Mouse (Mus musculus) heart, embryonic 16.5 days (tissue): Measurements from ENCODE around the gene Lypla2. TPM values are rescaled to one million over a fixed set of nuclear protein-coding genes. Genes with fewer than 3 reads are reported as not detected.

ENCODE experiments used
- ATAC-seq: fragments of 200-750 bp; cut with Nextera tagmentation; replicated peaks from 2 replicates; pipeline ENCODE4 v1.8.0; 2017; ENCODE audit warnings: moderate number of reproducible peaks; ENCODE audit not compliant: insufficient read depth, low FRiP score; ENCODE audit errors: extremely low read depth
- H3K27ac ChIP-seq: fragments of 300-500 bp; sonication (generic); 2 replicates; pipeline ENCODE4 v1.5.1; 2014; ENCODE audit warnings: mild to moderate bottlenecking, low read length, control low read depth, moderate library complexity
- H3K27me3 ChIP-seq: fragments of 300-500 bp; sonication (generic); 2 replicates; pipeline ENCODE4 v1.6.1; 2014; ENCODE audit warnings: low read length, mixed read lengths; ENCODE audit not compliant: control insufficient read depth, insufficient read depth
- H3K36me3 ChIP-seq: fragments of 300-500 bp; sonication (generic); 2 replicates; pipeline ENCODE4 v1.6.1; 2014; ENCODE audit not compliant: control insufficient read depth, insufficient read depth
- H3K4me1 ChIP-seq: fragments of 300-500 bp; sonication (generic); 2 replicates; pipeline ENCODE4 v1.6.1; 2014; ENCODE audit warnings: low read length, mixed read lengths; ENCODE audit not compliant: control insufficient read depth, insufficient read depth
- H3K4me2 ChIP-seq: fragments of 300-500 bp; sonication (generic); 2 replicates; pipeline ENCODE4 v1.6.1; 2014; ENCODE audit warnings: low read depth, mild to moderate bottlenecking, control low read depth, low read length
- H3K4me3 ChIP-seq: fragments of 300-500 bp; sonication (generic); 2 replicates; pipeline ENCODE4 v1.5.1; 2014; ENCODE audit warnings: mild to moderate bottlenecking, control low read depth, low read length
- H3K9ac ChIP-seq: fragments of 300-500 bp; sonication (generic); 2 replicates; pipeline ENCODE4 v1.6.1; 2014; ENCODE audit warnings: low read length, control low read depth
- H3K9me3 ChIP-seq: fragments of 300-500 bp; sonication (generic); replicated peaks from 2 replicates; pipeline ENCODE4 v1.6.1; 2016; ENCODE audit warnings: low read length; ENCODE audit not compliant: control insufficient read depth
- WGBS: fragments of 180-500 bp; shearing (Covaris S2); extraction: QIAGEN DNeasy Blood & Tissue Kit; methylation state at CpG from one replicate; pipeline ENCODE4 v1.1.7; 2014; 5-methylcytosine and 5-hydroxymethylcytosine counted together
- polyA plus RNA-seq: library from polyadenylated mRNA; unstranded; fragments of >200 nt; fragmentation: Nextera tagmentation; extraction: Ambion mirVana; gene quantifications from 2 replicates; pipeline ENCODE4 v1.2.1, GENCODE M21; 2015

Gene Lypla2
- polyA plus RNA-seq, 1 experiment from 2014 or later: 73.2 TPM

DNA sequence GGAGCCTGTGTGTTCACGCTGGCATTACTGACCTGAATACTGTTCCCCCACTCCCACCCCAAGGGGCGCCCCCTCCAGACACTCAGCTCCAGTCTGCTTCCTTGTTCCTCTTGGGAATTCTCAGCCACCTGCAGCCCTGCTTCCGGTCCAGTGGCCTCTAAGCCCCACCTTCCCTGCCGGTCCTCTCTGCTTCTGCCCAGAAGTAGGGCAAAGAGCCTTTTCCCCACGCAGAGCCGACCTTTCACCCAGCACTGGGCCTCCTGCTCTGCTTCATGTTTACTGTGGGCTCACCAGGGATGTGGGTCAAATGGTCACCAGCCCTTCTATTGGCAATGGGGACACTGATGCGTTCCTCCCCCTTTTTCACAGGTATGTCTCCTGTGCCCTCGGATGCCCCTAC is 14.1 kb downstream of the Lypla2 start:
- Histone ChIP-seq H3K4me1 (peaks cover 7% of the 10 kb centered on the region), H3K9me3 (no peaks in the 10 kb centered on the region), H3K27ac (no peak overlapping the region), H3K36me3 (peaks cover 15% of the 10 kb centered on the region), H3K9ac (no peak overlapping the region), H3K4me2 (no peak overlapping the region), H3K4me3 (no peak overlapping the region), H3K27me3 (no peaks in the 10 kb centered on the region)
- ATAC-seq: no peak
- 69% methylated on average over 8 of the region's 8 CpGs for WGBS

GRCm38 (mm10) chr4:135955886-135956285 is 16.5 kb downstream of the Lypla2 start:
- no peak overlapping the region for H3K9ac ChIP-seq
- no peak overlapping the region for H3K4me3 ChIP-seq
- 88% methylated on average over 9 of the region's 9 CpGs for WGBS
- H3K27ac ChIP-seq: no peak overlapping the region
- H3K36me3 ChIP-seq: peaks cover 32% of the 10 kb centered on the region
- no peak for ATAC-seq
- no peaks in the 10 kb centered on the region for H3K27me3 ChIP-seq
- H3K9me3 ChIP-seq: peaks cover 7% of the 10 kb centered on the region; the same call in 1 of the 2 replicates
- H3K4me2 ChIP-seq: no peak overlapping the region
- no peaks in the 10 kb centered on the region for H3K4me1 ChIP-seq

DNA sequence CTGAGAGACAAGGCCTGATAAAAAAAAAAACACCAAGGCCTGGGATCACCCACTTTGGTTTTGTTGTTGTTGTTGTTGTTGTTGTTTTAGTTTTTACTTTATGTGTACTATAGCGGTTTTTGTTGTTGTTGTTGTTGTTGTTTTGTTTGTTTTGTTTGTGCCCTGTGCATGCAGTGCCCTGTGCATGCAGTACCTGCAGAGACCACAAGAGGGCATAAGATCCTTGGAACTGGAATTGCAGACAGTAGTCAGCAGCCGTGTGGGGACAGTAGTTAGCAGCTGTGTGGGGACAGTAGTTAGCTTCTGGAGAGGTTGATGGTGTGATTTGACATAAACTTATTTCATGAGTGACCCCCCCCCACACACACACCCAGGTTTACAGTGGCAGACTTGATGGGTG is 18.2 kb downstream of the Lypla2 start:
- H3K27ac ChIP-seq: no peak overlapping the region
- H3K36me3 ChIP-seq: peaks cover 28% of the 10 kb centered on the region
- no peak for ATAC-seq

DNA sequence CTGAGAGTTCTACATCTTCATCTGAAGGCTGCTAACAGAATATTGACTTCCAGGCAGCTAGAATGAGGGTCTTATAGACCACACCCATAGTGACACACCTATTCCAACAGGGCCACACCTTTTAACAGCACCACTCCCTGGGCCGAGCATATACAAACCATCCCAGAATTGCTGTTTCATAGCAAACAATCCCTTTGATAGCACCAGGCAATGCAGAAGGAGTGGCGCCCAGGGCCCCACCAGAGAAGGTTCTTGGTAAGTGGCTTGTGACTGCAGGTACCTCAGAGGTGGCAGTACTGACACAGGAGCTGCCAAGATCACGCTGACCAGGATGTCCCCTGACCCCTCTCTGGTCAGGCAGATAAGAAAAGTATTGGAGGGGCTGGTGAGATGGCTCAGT is 19.2 kb downstream of the Lypla2 start:
- H3K27ac ChIP-seq: no peak overlapping the region
- WGBS: 79% methylated on average over 3 of the region's 3 CpGs
- no peak overlapping the region for H3K4me2 ChIP-seq
- no peak overlapping the region for H3K9ac ChIP-seq
- peaks cover 7% of the 10 kb centered on the region; the same call in 1 of the 2 replicates for H3K9me3 ChIP-seq
- H3K4me1 ChIP-seq: peaks cover 8% of the 10 kb centered on the region
- no peak for ATAC-seq
- H3K27me3 ChIP-seq: no peaks in the 10 kb centered on the region
- H3K4me3 ChIP-seq: no peak overlapping the region
- peaks cover 28% of the 10 kb centered on the region for H3K36me3 ChIP-seq

More for the DNA sequence above, 18.2 kb downstream of the Lypla2 start:
- WGBS: 24% methylated on average over 2 of the region's 2 CpGs
- Histone ChIP-seq H3K4me3 (no peak overlapping the region), H3K9ac (no peak overlapping the region), H3K4me1 (peaks cover 3% of the 10 kb centered on the region; the same call in 1 of the 2 replicates), H3K4me2 (no peak overlapping the region), H3K27me3 (no peaks in the 10 kb centered on the region), H3K9me3 (peaks cover 7% of the 10 kb centered on the region; the same call in 1 of the 2 replicates)

DNA sequence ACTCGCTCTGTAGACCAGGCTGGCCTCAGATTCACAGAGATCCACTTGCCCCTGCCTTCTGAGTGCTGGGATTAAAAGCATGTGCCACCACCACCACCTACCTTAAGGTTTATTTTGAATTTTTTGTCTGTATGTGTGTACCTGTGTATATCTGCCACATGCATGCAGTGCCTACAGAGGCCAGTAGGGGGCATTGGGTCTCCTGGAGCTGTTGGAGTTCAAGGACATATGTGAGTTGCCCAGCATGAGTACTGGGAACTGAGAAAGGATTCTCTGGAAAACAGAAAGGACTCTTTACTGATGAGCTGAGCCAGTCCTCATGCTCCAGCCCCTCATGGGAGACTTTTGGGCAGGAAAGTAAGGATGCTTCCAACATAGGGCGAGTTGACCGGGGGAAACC is 20.9 kb downstream of the Lypla2 start:
- Histone ChIP-seq H3K9me3 (peaks cover 7% of the 10 kb centered on the region; the same call in 1 of the 2 replicates), H3K27me3 (no peaks in the 10 kb centered on the region), H3K4me2 (no peak overlapping the region), H3K9ac (no peak overlapping the region), H3K4me3 (no peak overlapping the region), H3K4me1 (peaks cover 14% of the 10 kb centered on the region), H3K36me3 (peaks cover 20% of the 10 kb centered on the region), H3K27ac (no peak overlapping the region)
- ATAC-seq: no peak
- 90% methylated on average over 3 of the region's 3 CpGs for WGBS

- Histone ChIP-seq H3K9ac (no peak overlapping the region), H3K27me3 (no peaks in the 10 kb centered on the region), H3K4me1 (peaks cover 19% of the 10 kb centered on the region), H3K9me3 (peaks cover 7% of the 10 kb centered on the region; the same call in 1 of the 2 replicates), H3K4me2 (no peak overlapping the region), H3K27ac (peak overlapping the region; percentile 25), H3K36me3 (peaks cover 18% of the 10 kb centered on the region), H3K4me3 (no peak overlapping the region)
- ATAC-seq: no peak
- 73% methylated on average over 6 of the region's 6 CpGs for WGBS
Measured at GRCm38 (mm10) chr4:135950365-135950764, 22.1 kb downstream of the Lypla2 start.

DNA sequence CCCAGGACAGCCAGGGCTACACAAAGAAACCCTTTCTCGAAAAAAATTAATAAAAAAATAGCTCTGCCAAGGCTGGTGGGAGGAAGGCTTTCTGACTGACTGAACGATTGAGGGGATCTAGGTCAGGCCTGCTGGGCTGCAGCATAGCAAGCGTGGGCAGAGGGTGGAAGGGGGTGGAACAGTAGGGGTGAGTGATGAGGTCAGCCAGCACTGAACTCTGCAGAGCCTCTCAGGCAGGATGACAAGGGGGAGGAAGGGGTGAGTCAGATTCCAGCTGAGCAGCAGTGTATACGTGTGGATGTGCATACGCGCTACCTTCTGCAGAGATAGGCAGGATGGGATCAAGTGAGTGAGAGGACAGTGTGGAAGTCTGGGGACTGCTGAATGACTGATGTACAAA is 22.5 kb downstream of the Lypla2 start:
- WGBS: 41% methylated on average over 6 of the region's 6 CpGs
- Histone ChIP-seq H3K27me3 (no peaks in the 10 kb centered on the region), H3K4me2 (no peak overlapping the region), H3K4me1 (peaks cover 19% of the 10 kb centered on the region), H3K9ac (no peak overlapping the region), H3K27ac (peak overlapping the region; percentile 25), H3K9me3 (peaks cover 7% of the 10 kb centered on the region; the same call in 1 of the 2 replicates), H3K36me3 (peaks cover 18% of the 10 kb centered on the region), H3K4me3 (no peak overlapping the region)
- peak; percentile 25; the same call in 1 of the 2 replicates for ATAC-seq

DNA sequence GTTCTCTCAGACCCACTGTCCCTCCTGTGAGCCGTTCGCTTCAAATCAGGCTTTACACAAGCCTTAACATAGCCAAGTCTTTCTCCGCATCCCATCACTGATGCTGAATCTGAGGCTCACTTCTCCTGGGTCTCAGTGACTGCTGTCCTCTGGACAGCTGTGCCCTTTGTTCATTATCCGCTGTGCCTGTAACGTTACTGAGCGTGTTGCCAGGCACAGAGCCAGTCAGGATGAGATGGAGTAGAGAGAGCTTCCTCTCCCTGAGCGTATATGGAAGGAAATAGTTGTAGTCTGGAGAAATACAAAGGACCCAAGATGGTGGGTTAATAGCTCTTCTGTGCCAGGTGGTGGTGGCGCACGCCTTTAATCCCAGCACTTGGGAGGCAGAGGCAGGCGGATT is 23.0 kb downstream of the Lypla2 start:
- peak overlapping the region; percentile 9; the same call in 1 of the 2 replicates for H3K27ac ChIP-seq

DNA sequence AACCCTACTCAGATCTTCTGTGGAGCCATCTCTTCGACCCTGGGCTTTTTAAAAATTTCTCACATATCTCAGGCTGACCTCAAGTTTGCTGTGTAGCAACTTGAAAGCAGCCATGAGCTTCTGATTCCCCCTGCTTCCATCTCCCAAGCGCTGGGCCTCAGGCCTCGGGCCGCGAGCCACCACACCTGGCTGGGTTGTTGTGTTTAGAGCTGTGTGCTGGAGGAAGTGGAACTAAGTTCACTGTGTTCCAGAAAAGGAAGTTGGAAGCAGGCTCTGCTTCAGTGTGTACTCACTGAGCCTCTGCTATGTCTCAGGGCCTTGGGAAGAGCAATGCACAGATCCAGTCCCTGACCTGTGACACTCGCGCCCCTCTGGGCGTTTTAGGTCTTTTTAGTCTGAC is 24.3 kb downstream of the Lypla2 start:
- Histone ChIP-seq H3K4me1 (peaks cover 24% of the 10 kb centered on the region), H3K4me2 (no peak overlapping the region), H3K27me3 (no peaks in the 10 kb centered on the region), H3K4me3 (no peak overlapping the region), H3K27ac (no peak overlapping the region), H3K9me3 (peaks cover 7% of the 10 kb centered on the region; the same call in 1 of the 2 replicates), H3K36me3 (peaks cover 18% of the 10 kb centered on the region), H3K9ac (no peak overlapping the region)
- ATAC-seq: no peak
- WGBS: 89% methylated on average over 8 of the region's 8 CpGs

More for the DNA sequence above, 23.0 kb downstream of the Lypla2 start:
- Histone ChIP-seq H3K4me3 (no peak overlapping the region), H3K27me3 (no peaks in the 10 kb centered on the region), H3K4me2 (no peak overlapping the region), H3K9ac (no peak overlapping the region), H3K4me1 (peaks cover 19% of the 10 kb centered on the region), H3K36me3 (peaks cover 18% of the 10 kb centered on the region), H3K9me3 (peaks cover 7% of the 10 kb centered on the region; the same call in 1 of the 2 replicates)
- no peak for ATAC-seq
- WGBS: 76% methylated on average over 10 of the region's 10 CpGs
